Mouse (Mus musculus) testis, adult 2 months (tissue): ENCODE results near the gene Mrpl28. TPM values are rescaled to one million over a fixed set of nuclear protein-coding genes. Genes with fewer than 3 reads are reported as not detected.

Experiments used
- H3K27ac ChIP-seq: fragments of 200-500 bp; 2 replicates; pipeline ENCODE4 v1.5.1; 2012; ENCODE audit warnings: low read depth, low read length; ENCODE audit not compliant: control insufficient read depth, insufficient read depth
- H3K27me3 ChIP-seq: fragments of 200-500 bp; 2 replicates; pipeline ENCODE4 v1.6.1; 2012; ENCODE audit warnings: mild to moderate bottlenecking, low read length, moderate library complexity; ENCODE audit not compliant: control insufficient read depth, insufficient read depth
- H3K36me3 ChIP-seq: fragments of 200-500 bp; 2 replicates; pipeline ENCODE4 v1.6.1; 2012; ENCODE audit warnings: mild to moderate bottlenecking, low read length; ENCODE audit not compliant: control insufficient read depth, insufficient read depth
- H3K4me1 ChIP-seq: fragments of 200-500 bp; 2 replicates; pipeline ENCODE4 v1.6.1; 2012; ENCODE audit warnings: low read length; ENCODE audit not compliant: control insufficient read depth, insufficient read depth
- H3K4me3 ChIP-seq: fragments of 200-500 bp; 2 replicates; pipeline ENCODE4 v1.5.1; 2012; ENCODE audit warnings: low read depth, mild to moderate bottlenecking, low read length, moderate library complexity, mixed read lengths; ENCODE audit not compliant: control insufficient read depth
- CTCF ChIP-seq: fragments of 200-500 bp; IDR thresholded peaks from 2 replicates; pipeline ENCODE4 v1.5.1; 2012; ENCODE audit warnings: low read depth, mild to moderate bottlenecking, inconsistent platforms, low read length, moderate library complexity; ENCODE audit not compliant: control insufficient read depth, insufficient read depth, insufficient replicate concordance
- POLR2A ChIP-seq: fragments of 200-500 bp; IDR thresholded peaks from 2 replicates; pipeline ENCODE4 v1.6.1; 2012; ENCODE audit warnings: low read depth, mild to moderate bottlenecking, inconsistent platforms, low read length, moderate library complexity; ENCODE audit not compliant: control insufficient read depth
- polyA plus RNA-seq: library from polyadenylated mRNA; depleted of rRNA; stranded (reverse); fragments of >200 nt; gene quantifications from 2 replicates; pipeline ENCODE4 v1.2.3, GENCODE M21; 2012

The Mrpl28 gene
- polyA plus RNA-seq, 1 experiment = 30.4 TPM

DNA sequence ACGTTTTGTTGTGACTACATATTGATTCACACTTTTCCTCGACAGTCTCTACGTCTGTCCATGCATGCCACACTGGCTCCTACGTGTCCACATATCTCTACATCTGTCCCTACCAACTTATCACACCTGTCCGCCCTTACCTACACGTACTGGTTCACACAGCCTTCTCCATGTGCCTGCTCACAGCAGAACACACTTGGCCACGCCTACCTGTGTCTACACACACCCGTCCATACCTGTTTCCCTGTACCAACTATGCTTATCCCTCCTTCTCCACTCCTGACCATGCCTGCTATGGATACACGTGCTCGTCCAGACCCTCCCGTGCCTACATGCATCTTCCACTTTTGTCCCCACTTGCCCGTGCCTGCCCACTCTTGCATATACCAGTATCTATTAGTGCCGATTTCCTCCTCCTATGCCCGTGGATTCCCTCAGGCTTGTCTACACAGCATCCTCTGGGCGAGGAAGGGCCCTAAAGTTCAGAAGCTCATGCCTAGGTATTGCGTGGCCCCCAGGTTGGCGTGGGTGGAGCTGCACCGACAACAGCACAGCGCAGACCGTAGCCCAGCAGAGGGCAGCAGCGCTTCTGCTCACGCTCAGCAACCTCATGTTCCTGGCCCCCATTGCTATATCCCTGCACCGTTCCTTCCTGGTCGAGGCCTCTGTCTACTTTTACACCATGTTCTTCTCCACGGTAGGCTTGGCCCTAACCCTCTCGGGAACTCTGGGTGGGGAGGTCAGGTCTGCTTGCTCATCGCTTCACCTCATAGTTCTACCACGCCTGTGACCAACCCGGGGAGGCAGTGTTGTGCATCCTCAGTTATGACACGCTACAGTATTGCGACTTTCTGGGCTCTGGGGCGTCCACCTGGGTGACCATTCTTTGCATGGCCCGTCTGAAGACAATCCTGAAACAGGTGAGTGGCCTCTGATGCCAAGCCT is 3.3 kb upstream of the Mrpl28 start:
- Histone ChIP-seq H3K4me1 (peaks cover 5% of the 10 kb centered on the region; the same call in 1 of the 2 replicates), H3K4me3 (no peak overlapping the region), H3K27me3 (no peaks in the 10 kb centered on the region), H3K36me3 (no peaks in the 10 kb centered on the region), H3K27ac (no peak overlapping the region)
- TF ChIP-seq CTCF (peak; percentile 67; the same call in 1 of the 2 replicates), POLR2A (no peak)

DNA sequence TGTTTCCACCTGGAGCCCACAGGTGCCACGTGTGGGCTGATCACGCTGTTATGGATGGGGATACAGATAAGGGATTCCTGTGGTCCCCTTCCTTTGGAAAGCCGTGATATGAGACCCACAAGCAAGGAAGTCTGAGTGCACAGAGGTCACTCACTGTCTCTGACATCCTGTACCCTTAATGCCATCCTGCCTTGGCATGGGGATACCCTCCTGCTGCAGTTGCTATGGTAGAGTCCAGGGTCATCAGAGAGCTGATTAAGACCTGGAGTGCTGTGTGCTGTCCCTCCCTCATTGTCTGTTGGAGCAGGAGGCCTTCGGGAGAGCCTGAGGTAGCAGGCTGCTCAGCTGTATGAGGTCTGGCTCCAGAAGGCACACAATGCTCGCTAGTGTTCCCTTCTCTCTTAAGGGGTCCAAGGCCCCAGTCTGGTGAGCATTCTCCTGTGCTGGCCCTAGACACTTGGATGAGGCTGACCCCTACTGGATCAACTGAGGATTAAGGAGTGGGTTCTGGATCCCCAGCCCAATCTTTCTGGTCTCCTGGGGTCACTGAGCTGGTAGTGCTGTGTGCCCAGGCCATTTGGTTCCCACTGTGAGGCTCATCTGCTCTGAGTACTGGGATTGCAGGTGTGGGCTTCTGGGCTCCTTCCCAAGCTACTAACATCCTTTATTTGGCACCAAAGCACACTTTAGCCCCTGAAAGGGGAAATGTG is 714 bp upstream of the Mrpl28 start:
- Histone ChIP-seq H3K27ac (no peak overlapping the region), H3K4me3 (no peak overlapping the region), H3K4me1 (peaks cover 5% of the 10 kb centered on the region; the same call in 1 of the 2 replicates), H3K36me3 (no peaks in the 10 kb centered on the region), H3K27me3 (no peaks in the 10 kb centered on the region)
- TF ChIP-seq CTCF (no peak), POLR2A (no peak)

- peaks cover 5% of the 10 kb centered on the region; the same call in 1 of the 2 replicates for H3K4me1 ChIP-seq
- no peak overlapping the region for H3K4me3 ChIP-seq
- no peak overlapping the region for H3K27ac ChIP-seq
- no peaks in the 10 kb centered on the region for H3K27me3 ChIP-seq
- TF ChIP-seq POLR2A = no peak
- TF ChIP-seq CTCF = no peak
- no peaks in the 10 kb centered on the region for H3K36me3 ChIP-seq
These were observed 1.3 kb downstream of the Mrpl28 start for GRCm38 (mm10) chr17:26124560-26124959.

DNA sequence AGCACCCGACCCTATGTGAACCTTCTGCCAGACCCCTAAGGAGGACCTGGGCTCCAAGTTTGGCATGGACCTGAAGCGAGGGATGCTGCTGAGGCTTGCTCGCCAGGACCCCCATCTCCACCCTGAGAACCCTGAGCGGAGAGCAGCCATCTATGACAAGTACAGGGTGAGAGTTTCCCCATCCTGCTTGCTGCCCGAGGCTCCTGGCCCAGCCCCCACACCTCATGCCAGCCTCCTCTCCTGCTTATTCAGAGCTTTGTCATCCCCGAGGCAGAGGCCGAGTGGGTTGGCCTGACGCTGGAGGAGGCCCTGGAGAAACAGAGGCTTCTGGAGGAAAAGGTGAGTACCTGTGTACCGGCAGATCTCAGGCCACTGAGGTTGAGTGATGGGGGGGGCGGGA is 1.9 kb downstream of the Mrpl28 start:
- Histone ChIP-seq H3K4me1 (peaks cover 5% of the 10 kb centered on the region; the same call in 1 of the 2 replicates), H3K36me3 (no peaks in the 10 kb centered on the region), H3K4me3 (no peak overlapping the region), H3K27ac (no peak overlapping the region), H3K27me3 (no peaks in the 10 kb centered on the region)
- TF ChIP-seq CTCF = no peak
- no peak for TF ChIP-seq POLR2A

- Histone ChIP-seq H3K27ac (no peak overlapping the region), H3K27me3 (no peaks in the 10 kb centered on the region), H3K4me3 (peak overlapping the region; percentile 2; the same call in 1 of the 2 replicates), H3K36me3 (no peaks in the 10 kb centered on the region), H3K4me1 (peaks cover 4% of the 10 kb centered on the region)
- TF ChIP-seq POLR2A (no peak), CTCF (no peak)
These were observed 7.9 kb downstream of the Mrpl28 start for GRCm38 (mm10) chr17:26131062-26131732.

DNA sequence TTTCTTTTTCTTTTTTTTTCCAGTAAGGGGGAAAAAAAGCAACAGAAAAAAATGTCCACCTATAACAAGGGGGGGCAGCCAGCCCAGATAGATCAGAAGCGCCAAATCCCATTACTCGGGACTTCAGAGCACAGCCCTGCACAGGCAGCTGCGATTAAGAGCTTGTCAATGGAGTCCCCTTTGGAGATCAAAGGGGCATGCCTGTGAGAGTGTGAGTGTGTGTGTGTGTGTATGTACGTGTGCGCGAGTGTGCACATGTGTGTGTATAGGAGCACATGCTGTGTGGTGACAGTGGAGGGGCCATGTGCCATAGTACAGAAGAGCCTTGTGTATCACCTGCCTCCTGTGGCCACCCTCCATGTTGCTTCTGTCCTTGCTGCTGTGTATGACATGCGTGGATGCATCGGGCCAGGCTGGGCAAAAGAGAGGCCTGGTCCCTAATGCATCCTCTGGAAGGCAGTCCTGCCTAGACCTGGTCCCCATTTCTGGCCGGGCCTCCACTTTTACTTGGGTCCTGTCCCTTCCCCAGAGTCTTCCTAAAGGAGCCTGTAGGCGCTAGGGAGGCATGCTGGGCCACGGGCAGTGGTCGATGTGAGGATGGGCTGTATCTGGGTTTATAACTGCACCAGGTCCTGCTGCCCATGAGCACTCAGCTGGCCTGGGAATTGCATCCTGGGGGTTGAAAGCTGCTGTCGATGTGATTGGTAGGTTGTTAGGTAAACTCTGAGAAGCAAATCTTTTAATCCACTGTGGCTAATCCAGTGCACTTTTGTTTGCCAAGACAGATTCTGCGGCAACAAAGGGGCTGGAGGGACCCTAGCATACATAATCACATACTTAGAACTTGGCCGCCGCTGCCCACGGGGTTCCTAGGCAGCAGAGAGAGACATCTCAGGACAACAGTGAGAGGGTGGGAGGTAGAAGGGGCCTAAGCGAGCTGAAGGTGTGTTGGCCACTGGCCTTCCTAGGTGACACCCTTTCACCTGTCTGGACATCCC is 8.9 kb downstream of the Mrpl28 start:
- no peak overlapping the region for H3K4me3 ChIP-seq
- no peak overlapping the region for H3K27ac ChIP-seq
- H3K36me3 ChIP-seq = no peaks in the 10 kb centered on the region

More for the DNA sequence above, 8.9 kb downstream of the Mrpl28 start:
- Histone ChIP-seq H3K4me1 (peaks cover 5% of the 10 kb centered on the region), H3K27me3 (no peaks in the 10 kb centered on the region)
- no peak for TF ChIP-seq POLR2A
